Mouse (Mus musculus) limb, embryonic 10.5 days (tissue): ENCODE results near the gene Gpx4. TPM values are rescaled to one million over a fixed set of nuclear protein-coding genes. Genes with fewer than 3 reads are reported as not detected.

Source experiments
- DNase-seq: peaks from one replicate; pipeline ENCODE4 v3.0.0-alpha.2; 2017; ENCODE audit warnings: low spot score
- H3K27ac ChIP-seq: fragments of 300-500 bp; sonication (generic); 2 replicates; pipeline ENCODE4 v1.5.1; 2016; ENCODE audit warnings: mild to moderate bottlenecking
- H3K27me3 ChIP-seq: fragments of 300-500 bp; sonication (generic); 2 replicates; pipeline ENCODE4 v1.6.1; 2016; ENCODE audit warnings: low read depth, mild to moderate bottlenecking; ENCODE audit not compliant: poor library complexity, severe bottlenecking
- H3K36me3 ChIP-seq: fragments of 300-500 bp; sonication (generic); 2 replicates; pipeline ENCODE4 v1.6.1; 2016; ENCODE audit warnings: mild to moderate bottlenecking, moderate library complexity
- H3K4me1 ChIP-seq: fragments of 300-500 bp; sonication (generic); 2 replicates; pipeline ENCODE4 v1.6.1; 2016
- H3K4me3 ChIP-seq: fragments of 300-500 bp; sonication (generic); 2 replicates; pipeline ENCODE4 v1.5.1; 2016; ENCODE audit warnings: mild to moderate bottlenecking, moderate library complexity
- H3K9me3 ChIP-seq: fragments of 300-500 bp; sonication (generic); replicated peaks from 2 replicates; pipeline ENCODE4 v1.6.1; 2016; ENCODE audit warnings: mild to moderate bottlenecking
- WGBS: fragments of 180-500 bp; shearing (Covaris S2); methylation state at CpG from one replicate; pipeline ENCODE4 v1.1.7; 2016; 5-methylcytosine and 5-hydroxymethylcytosine counted together
- polyA plus RNA-seq: library from polyadenylated mRNA; unstranded; fragments of >200 nt; fragmentation: Nextera tagmentation; extraction: Ambion mirVana; gene quantifications from 2 replicates; pipeline ENCODE4 v1.2.1, GENCODE M21; 2016

Gpx4 gene
- polyA plus RNA-seq, 1 experiment from 2014 or later = 589 TPM

DNA sequence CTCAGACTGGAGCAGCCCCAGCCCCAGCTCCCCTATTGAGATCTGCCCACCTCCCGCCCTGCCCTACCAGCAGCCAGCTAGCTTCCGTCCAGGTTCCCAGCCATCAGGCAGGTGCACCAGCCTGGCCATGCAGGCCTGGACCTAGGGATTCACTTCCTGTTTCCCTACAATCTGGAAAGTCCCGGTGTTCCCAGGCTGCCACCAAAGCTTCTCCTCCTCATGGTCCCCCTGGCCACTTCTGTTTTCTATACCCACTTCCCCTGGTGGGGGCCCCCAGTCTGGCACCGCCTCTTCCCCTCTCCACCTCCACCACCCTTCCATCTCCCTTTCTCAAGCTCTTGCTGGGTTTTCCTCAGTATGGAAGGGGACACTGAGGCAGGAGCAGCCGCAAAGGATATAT is 58.5 kb downstream of the Gpx4 start, which contains the start of gene Sbno2:
Gene Sbno2, minus strand, starts transcription at position 112 of the 400 bp plus-strand sequence.
- peak within 1 kb of the TSS; percentile 4; the same call in 1 of the 2 replicates for H3K27ac ChIP-seq
- peak within 1 kb of the TSS; percentile 11; the same call in 1 of the 2 replicates for H3K4me3 ChIP-seq
- no peak for DNase-seq
- WGBS = 70% methylated on average over 5 of the region's 5 CpGs
- peaks cover 31% of the 10 kb centered on the region for H3K4me1 ChIP-seq
- no peaks in the 10 kb centered on the region for H3K27me3 ChIP-seq
- H3K36me3 ChIP-seq = no peaks in the 10 kb centered on the region
- H3K9me3 ChIP-seq = no peaks in the 10 kb centered on the region

GRCm38 (mm10) chr10:80105926-80106325 is 59.0 kb downstream of the Gpx4 start:
- Histone ChIP-seq H3K4me1 (peaks cover 26% of the 10 kb centered on the region), H3K36me3 (no peaks in the 10 kb centered on the region), H3K4me3 (peak overlapping the region; percentile 11; the same call in 1 of the 2 replicates), H3K27me3 (no peaks in the 10 kb centered on the region), H3K9me3 (no peaks in the 10 kb centered on the region), H3K27ac (peak overlapping the region; percentile 4; the same call in 1 of the 2 replicates)
- DNase-seq = no peak
- 64% methylated on average over 5 of the region's 5 CpGs for WGBS

Other genes starting within 250 kb of the Gpx4 start
- 0.60 TPM in 1 of 2 replicates, not detected in the other for gene Misp, start 226.2 kb upstream of the Gpx4 start, polyA plus RNA-seq
- gene Ptbp1, start 192.7 kb upstream of the Gpx4 start, polyA plus RNA-seq = 485 and 494 TPM in 2 replicates
- 9.1 and 15.3 TPM in 2 replicates for gene Prtn3, start 172.7 kb upstream of the Gpx4 start, polyA plus RNA-seq
- gene Plppr3, start 172.5 kb upstream of the Gpx4 start, polyA plus RNA-seq = 108 and 140 TPM in 2 replicates
- gene Elane, start 160.9 kb upstream of the Gpx4 start, polyA plus RNA-seq = not detected in 2 replicates
- not detected in 2 replicates for gene Cfd, start 156.3 kb upstream of the Gpx4 start, polyA plus RNA-seq
- gene Med16, start 138.2 kb upstream of the Gpx4 start, polyA plus RNA-seq = 63.6 and 67.1 TPM in 2 replicates
- not detected in 2 replicates for gene Gm26602, start 136.3 kb upstream of the Gpx4 start, polyA plus RNA-seq
- 0.31 and 0.49 TPM in 2 replicates for gene Kiss1r, start 130.2 kb upstream of the Gpx4 start, polyA plus RNA-seq
- gene R3hdm4, start 126.0 kb upstream of the Gpx4 start, polyA plus RNA-seq = 116 and 143 TPM in 2 replicates
- gene Arid3a, start 120.1 kb upstream of the Gpx4 start, polyA plus RNA-seq = 18.2 and 29.4 TPM in 2 replicates
- 174 and 201 TPM in 2 replicates for gene Wdr18, start 87.0 kb upstream of the Gpx4 start, polyA plus RNA-seq
- 0.28 and 0.40 TPM in 2 replicates for gene Grin3b, start 76.5 kb upstream of the Gpx4 start, polyA plus RNA-seq
- gene Tmem259, start 62.8 kb upstream of the Gpx4 start, polyA plus RNA-seq = 14.9 and 16.4 TPM in 2 replicates
- 261 and 301 TPM in 2 replicates for gene Cnn2, start 58.6 kb upstream of the Gpx4 start, polyA plus RNA-seq
- 2.0 and 2.3 TPM in 2 replicates for gene Abca7, start 50.7 kb upstream of the Gpx4 start, polyA plus RNA-seq
- 14.9 and 15.5 TPM in 2 replicates for gene Arhgap45, start 30.5 kb upstream of the Gpx4 start, polyA plus RNA-seq
- gene Polr2e, start 7.4 kb upstream of the Gpx4 start, polyA plus RNA-seq = 319 and 357 TPM in 2 replicates
- gene Sbno2, start 58.4 kb downstream of the Gpx4 start, polyA plus RNA-seq = 17.1 and 18.4 TPM in 2 replicates
- gene Stk11, start 68.6 kb downstream of the Gpx4 start, polyA plus RNA-seq = 16.1 and 17.0 TPM in 2 replicates
- gene Atp5d, start 91.5 kb downstream of the Gpx4 start, polyA plus RNA-seq = 487 and 503 TPM in 2 replicates
- 3.3 and 4.7 TPM in 2 replicates for gene Cbarp, start 93.7 kb downstream of the Gpx4 start, polyA plus RNA-seq
- 26.2 and 27.1 TPM in 2 replicates for gene Midn, start 101.1 kb downstream of the Gpx4 start, polyA plus RNA-seq
- gene Cirbp, start 118.8 kb downstream of the Gpx4 start, polyA plus RNA-seq = 90.7 and 129 TPM in 2 replicates
- gene 1600002K03Rik, start 125.8 kb downstream of the Gpx4 start, polyA plus RNA-seq = 8.7 and 13.1 TPM in 2 replicates
- 63.1 and 66.8 TPM in 2 replicates for gene Efna2, start 132.3 kb downstream of the Gpx4 start, polyA plus RNA-seq
- gene Mum1, start 179.3 kb downstream of the Gpx4 start, polyA plus RNA-seq = 122 and 128 TPM in 2 replicates
- 311 and 345 TPM in 2 replicates for gene Ndufs7, start 202.0 kb downstream of the Gpx4 start, polyA plus RNA-seq
- gene Gamt, start 213.8 kb downstream of the Gpx4 start, polyA plus RNA-seq = 14.4 and 18.4 TPM in 2 replicates
- gene Dazap1, start 214.3 kb downstream of the Gpx4 start, polyA plus RNA-seq = 61.2 and 66.2 TPM in 2 replicates
- gene Rps15, start 245.3 kb downstream of the Gpx4 start, polyA plus RNA-seq = 1,092 and 1,255 TPM in 2 replicates
- 0.90 and 2.9 TPM in 2 replicates for gene Apc2, start 248.8 kb downstream of the Gpx4 start, polyA plus RNA-seq